Mouse (Mus musculus) neural tube, embryonic 11.5 days (tissue): ENCODE data around the gene Selplg. TPM values are rescaled to one million over a fixed set of nuclear protein-coding genes. Genes with fewer than 3 reads are reported as not detected.

Source experiments
- ATAC-seq: fragments of 200-750 bp; cut with Nextera tagmentation; 2 replicates; pipeline ENCODE4 v1.8.0; 2017; ENCODE audit warnings: moderate number of reproducible peaks, mild to moderate bottlenecking, moderate TSS enrichment, moderate library complexity; ENCODE audit not compliant: insufficient read depth, low FRiP score, low TSS enrichment
- DNase-seq: peaks from one replicate; pipeline ENCODE4 v3.0.0-alpha.2; 2015; ENCODE audit warnings: low spot score
- H3K27ac ChIP-seq: fragments of 300-500 bp; sonication (generic); 2 replicates; pipeline ENCODE4 v1.5.1; 2014; ENCODE audit warnings: low read depth, mild to moderate bottlenecking, low read length
- H3K27me3 ChIP-seq: fragments of 300-500 bp; sonication (generic); 2 replicates; pipeline ENCODE4 v1.6.1; 2014; ENCODE audit warnings: mild to moderate bottlenecking, low read length, mixed read lengths; ENCODE audit not compliant: control insufficient read depth, insufficient read depth
- H3K36me3 ChIP-seq: fragments of 300-500 bp; sonication (generic); 2 replicates; pipeline ENCODE4 v1.6.1; 2014; ENCODE audit warnings: mild to moderate bottlenecking, low read length, moderate library complexity, mixed read lengths; ENCODE audit not compliant: control insufficient read depth, insufficient read depth
- H3K4me1 ChIP-seq: fragments of 300-500 bp; sonication (generic); 2 replicates; pipeline ENCODE4 v1.6.1; 2014; ENCODE audit warnings: low read length, mixed read lengths; ENCODE audit not compliant: control insufficient read depth, insufficient read depth
- H3K4me2 ChIP-seq: fragments of 300-500 bp; sonication (generic); 2 replicates; pipeline ENCODE4 v1.6.1; 2014; ENCODE audit warnings: low read depth, mild to moderate bottlenecking, moderate library complexity
- H3K4me3 ChIP-seq: fragments of 300-500 bp; sonication (generic); 2 replicates; pipeline ENCODE4 v1.5.1; 2014; ENCODE audit warnings: low read depth, low read length
- H3K9ac ChIP-seq: fragments of 300-500 bp; sonication (generic); 2 replicates; pipeline ENCODE4 v1.6.1; 2014; ENCODE audit warnings: mild to moderate bottlenecking, low read length
- H3K9me3 ChIP-seq: fragments of 300-500 bp; sonication (generic); 2 replicates; pipeline ENCODE4 v1.6.1; 2016; ENCODE audit warnings: low read length; ENCODE audit not compliant: control insufficient read depth
- WGBS: fragments of 180-500 bp; shearing (Covaris S2); extraction: QIAGEN DNeasy Blood & Tissue Kit; methylation state at CpG from one replicate; pipeline ENCODE4 v1.1.7; 2014; 5-methylcytosine and 5-hydroxymethylcytosine counted together
- polyA plus RNA-seq: library from polyadenylated mRNA; unstranded; fragments of >200 nt; fragmentation: Nextera tagmentation; extraction: Ambion mirVana; gene quantifications from 2 replicates; pipeline ENCODE4 v1.2.1, GENCODE M21; 2014

The Selplg gene
- polyA plus RNA-seq, 1 experiment from 2014 or later: 1.7 TPM

DNA sequence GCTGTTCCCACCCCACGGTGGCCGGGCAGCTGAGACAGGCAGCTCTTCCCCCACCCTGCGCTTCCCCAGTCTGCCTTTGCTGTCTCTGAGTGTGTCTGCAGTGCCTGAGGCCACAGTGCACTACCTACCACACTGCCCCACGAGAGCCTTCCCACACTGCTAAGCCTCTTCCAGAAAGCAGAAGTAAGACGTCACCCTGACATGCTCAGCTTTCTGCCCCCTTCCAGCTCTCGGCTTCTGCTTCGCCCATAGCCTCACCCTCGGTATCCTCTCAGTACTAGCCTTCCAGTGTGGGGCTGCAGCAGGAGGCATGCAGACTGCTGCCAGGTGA lies 55.6 kb downstream of the Selplg start:
- H3K9me3 ChIP-seq: no peaks in the 10 kb centered on the region
- no peak overlapping the region for H3K9ac ChIP-seq
- no peak overlapping the region for H3K4me3 ChIP-seq
- H3K4me2 ChIP-seq: no peak overlapping the region
- DNase-seq: no peak
- H3K27ac ChIP-seq: no peak overlapping the region
- H3K4me1 ChIP-seq: peaks cover 3% of the 10 kb centered on the region; the same call in 1 of the 2 replicates
- 92% methylated on average over 8 of the region's 8 CpGs for WGBS
- H3K36me3 ChIP-seq: peaks cover 7% of the 10 kb centered on the region; the same call in 1 of the 2 replicates
- no peaks in the 10 kb centered on the region for H3K27me3 ChIP-seq
- ATAC-seq: no peak

DNA sequence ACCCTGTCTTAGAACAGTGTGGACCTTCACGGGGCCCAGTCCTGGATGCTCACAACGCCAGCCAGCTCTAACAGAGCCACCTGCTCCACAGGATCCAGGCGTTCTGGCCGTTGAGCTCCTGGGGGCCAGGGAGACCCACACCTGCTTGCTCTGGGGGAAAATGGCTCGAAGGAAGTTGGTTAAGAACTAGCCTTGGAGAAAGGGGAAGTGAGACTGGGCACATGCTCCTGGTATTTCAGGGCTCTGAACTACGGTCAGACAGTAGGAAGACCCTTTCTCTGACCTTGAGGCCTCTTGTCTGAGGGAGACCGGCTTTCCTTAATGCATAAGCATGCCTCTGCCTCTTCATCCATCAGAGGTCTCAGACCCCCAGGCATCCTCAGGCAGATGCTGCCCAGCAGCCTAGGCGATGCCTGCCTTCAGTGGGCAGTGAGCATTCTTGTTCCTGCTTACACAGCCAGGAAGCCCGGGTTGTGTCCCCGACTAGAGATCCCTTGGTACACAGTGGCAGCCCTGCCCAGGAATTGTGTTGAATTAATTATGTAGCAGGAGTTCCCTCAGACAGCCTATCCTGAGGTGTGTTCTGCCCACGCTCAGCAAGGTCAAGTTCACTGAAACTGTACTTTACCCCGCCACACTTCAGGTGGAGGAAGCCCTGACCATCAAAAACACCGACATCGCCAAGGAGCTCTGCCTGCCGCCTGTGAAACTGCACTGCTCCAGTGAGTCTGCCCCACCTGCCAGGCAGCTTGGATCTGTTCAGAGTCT lies 56.1 kb downstream of the Selplg start:
- Histone ChIP-seq H3K9me3 (no peaks in the 10 kb centered on the region), H3K4me3 (no peak overlapping the region), H3K27me3 (no peaks in the 10 kb centered on the region), H3K9ac (no peak overlapping the region), H3K36me3 (peaks cover 7% of the 10 kb centered on the region; the same call in 1 of the 2 replicates), H3K27ac (no peak overlapping the region), H3K4me2 (no peak overlapping the region), H3K4me1 (peaks cover 3% of the 10 kb centered on the region; the same call in 1 of the 2 replicates)
- WGBS: 95% methylated on average over 15 of the region's 15 CpGs
- DNase-seq (no peak), ATAC-seq (no peak)

DNA sequence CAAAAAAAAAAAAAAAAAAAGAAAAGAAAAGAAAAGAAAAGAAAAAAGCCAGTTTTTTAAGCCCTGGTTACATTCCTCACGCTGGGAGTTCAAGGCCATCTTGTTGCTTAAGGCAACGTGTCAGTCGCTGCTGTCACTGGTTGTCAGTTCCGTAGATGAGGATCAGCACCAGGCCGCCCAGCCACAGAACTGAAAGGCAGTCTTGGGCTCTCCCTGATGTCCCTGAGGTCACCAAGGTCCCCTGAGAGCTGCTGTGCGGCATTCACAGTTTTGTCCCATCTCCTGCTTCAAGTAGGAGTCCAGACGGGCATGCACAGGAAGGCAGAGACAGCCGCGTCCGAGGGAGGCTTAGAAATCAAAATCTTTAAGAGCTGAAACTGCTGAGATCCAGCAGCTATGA lies 56.9 kb downstream of the Selplg start:
- 93% methylated on average over 10 of the region's 10 CpGs for WGBS
- peaks cover 7% of the 10 kb centered on the region; the same call in 1 of the 2 replicates for H3K36me3 ChIP-seq

DNA sequence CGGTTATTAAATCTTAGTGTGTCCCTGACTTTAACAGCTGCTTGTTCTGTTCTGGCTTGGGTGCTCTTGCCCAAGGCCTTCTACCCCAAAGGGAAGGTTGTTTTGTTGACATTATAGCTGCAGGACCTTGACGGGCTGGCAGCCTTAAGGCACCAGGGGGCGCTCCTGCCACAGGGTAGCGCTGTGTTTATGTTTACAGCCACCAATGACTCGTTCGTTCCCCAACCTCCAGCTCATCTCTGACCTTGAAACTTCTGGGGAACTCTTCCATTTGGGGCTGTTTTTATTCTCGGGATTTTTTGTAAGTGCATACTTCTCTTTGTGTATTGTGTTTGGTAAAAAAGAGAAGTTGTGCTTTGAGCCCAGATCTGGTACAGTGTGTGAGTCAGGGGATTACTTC lies 58.8 kb downstream of the Selplg start:
- H3K36me3 ChIP-seq: peaks cover 8% of the 10 kb centered on the region; the same call in 1 of the 2 replicates

More for the DNA sequence above, 56.9 kb downstream of the Selplg start:
- Histone ChIP-seq H3K4me1 (peaks cover 3% of the 10 kb centered on the region), H3K4me2 (no peak overlapping the region), H3K27me3 (no peaks in the 10 kb centered on the region), H3K4me3 (no peak overlapping the region), H3K27ac (no peak overlapping the region), H3K9ac (no peak overlapping the region), H3K9me3 (no peaks in the 10 kb centered on the region)
- DNase-seq: no peak
- no peak for ATAC-seq

DNA sequence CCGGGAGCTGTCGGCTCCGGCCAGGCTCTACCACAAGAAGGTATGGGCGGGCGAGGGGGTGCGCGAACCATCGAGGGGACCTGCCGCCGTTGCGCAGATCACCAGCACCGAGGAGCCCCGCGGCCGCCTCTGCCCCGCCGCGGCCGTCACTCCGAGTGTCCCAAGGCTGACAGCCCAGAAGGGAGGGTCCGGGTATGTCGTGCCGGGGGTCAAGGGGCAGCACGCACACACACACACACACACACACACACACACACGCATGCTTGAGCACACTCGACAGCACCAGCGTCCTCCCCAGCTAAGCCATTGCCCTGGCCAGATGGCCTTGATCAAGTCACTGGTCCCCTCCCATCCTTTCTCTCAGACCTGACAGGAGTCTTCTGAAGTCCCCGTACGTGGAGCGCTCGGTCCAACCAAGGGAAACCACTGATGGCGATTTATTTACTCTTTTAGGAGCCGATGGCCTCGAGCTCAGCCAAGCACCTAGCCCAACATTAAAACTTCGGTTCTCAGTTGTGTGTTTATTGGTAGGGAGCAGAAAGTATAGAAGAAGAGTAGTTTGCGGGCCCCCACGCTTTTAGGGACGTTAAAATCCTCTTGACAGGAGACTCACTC lies 59.4 kb downstream of the Selplg start:
- Histone ChIP-seq H3K4me3 (peak overlapping the region; percentile 89), H3K9ac (peak overlapping the region; percentile 63), H3K9me3 (no peaks in the 10 kb centered on the region), H3K4me2 (peak overlapping the region; percentile 73), H3K36me3 (peaks cover 8% of the 10 kb centered on the region; the same call in 1 of the 2 replicates), H3K27ac (no peak overlapping the region), H3K27me3 (no peaks in the 10 kb centered on the region), H3K4me1 (peaks cover 12% of the 10 kb centered on the region)
- 2% methylated on average over 38 of the region's 38 CpGs for WGBS
- DNase-seq (no peak), ATAC-seq (peak; percentile 46)

More for the DNA sequence above, 58.8 kb downstream of the Selplg start:
- WGBS: 1% methylated on average over 7 of the region's 7 CpGs
- H3K9ac ChIP-seq: no peak overlapping the region
- H3K27me3 ChIP-seq: no peaks in the 10 kb centered on the region
- no peak overlapping the region for H3K27ac ChIP-seq
- no peak for ATAC-seq
- H3K4me3 ChIP-seq: peak overlapping the region; percentile 89
- H3K9me3 ChIP-seq: no peaks in the 10 kb centered on the region
- peaks cover 12% of the 10 kb centered on the region for H3K4me1 ChIP-seq
- DNase-seq: peak; percentile 87
- peak overlapping the region; percentile 73 for H3K4me2 ChIP-seq

DNA sequence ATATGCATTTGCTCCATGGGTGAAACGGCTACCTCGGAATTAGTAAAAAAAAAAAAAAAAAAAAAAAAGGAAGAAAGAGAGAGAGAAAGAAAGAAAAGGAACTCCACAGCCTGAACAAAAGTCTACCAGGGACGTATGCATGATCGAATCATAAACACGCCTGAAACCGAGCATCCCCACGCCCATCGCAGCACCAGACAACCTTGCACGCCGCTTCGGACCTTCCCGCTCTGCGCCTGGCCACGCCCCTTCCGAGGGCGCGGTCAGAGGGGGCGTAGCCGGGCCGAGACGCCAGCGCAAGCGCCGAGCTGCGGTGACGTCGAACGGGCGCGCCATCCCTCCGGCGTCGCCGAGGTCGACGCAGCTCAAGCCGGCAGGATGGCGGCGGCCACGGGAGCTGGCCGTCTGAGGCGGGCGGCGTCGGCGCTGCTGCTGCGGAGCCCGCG lies 60.0 kb downstream of the Selplg start, which contains the start of the genes Sart3 and Iscu:
Gene Sart3, minus strand, starts transcription at position 61 of the 446 bp plus-strand sequence.
Gene Iscu, plus strand, starts transcription at position 299 of the 446 bp plus-strand sequence.
- peaks cover 8% of the 10 kb centered on the region for H3K36me3 ChIP-seq
- peak within 1 kb of the TSS; percentile 89 for H3K4me3 ChIP-seq
- peak within 1 kb of the TSS; percentile 73 for H3K4me2 ChIP-seq
- no peaks in the 10 kb centered on the region for H3K27me3 ChIP-seq
- peak within 1 kb of the TSS; percentile 90 for H3K9ac ChIP-seq
- H3K27ac ChIP-seq: peak within 1 kb of the TSS; percentile 96
- ATAC-seq (peak; percentile 88), DNase-seq (peak; percentile 99)
- no peaks in the 10 kb centered on the region for H3K9me3 ChIP-seq
- 0% methylated on average over 49 of the region's 49 CpGs for WGBS
- peaks cover 12% of the 10 kb centered on the region for H3K4me1 ChIP-seq

DNA sequence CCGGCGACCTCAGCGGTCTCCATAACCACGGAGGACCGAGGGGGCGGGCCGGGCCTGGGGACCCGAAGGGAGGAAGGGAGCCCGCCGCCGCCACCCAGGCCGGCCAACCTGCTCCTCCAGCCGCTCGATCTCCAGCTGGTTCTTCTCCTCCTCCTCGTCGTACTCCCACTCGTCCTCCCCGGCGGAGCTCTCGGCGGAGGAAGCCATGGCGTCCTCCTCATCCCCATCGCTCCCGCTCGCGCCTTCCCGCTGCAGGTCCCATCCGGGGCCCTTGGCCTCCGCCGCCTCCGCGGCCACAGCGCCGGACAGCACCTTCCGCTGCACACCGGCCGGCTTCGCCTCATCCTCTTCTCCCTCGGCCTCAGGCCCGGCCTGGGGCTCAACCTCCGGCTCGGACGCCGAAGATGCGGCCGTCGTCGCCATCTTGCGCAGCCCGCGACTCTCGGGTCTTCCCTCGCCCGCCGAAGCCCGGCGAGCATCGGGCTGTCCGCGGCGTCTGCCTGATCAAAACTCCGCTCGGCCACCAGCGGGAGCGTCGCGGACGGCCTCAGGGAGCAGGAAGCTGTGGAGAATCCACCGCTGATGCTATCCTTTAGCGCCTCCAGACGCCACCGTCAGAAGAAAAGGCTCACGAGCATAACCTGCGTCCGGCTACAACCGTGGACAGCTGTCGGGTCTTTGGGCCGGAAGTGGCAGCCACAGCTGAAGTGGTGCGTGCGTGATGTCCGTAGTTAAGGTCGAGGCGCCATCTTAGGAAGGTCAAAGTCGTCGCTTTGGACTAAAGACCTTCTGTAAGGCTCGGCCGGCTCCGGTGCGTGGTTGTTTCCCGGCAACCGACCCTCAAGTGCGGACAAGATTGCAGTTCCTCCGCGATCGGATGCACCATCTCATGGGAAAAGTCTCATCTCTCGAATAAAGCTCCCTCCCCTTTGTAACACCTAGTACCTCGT lies 61.0 kb downstream of the Selplg start:
- peak overlapping the region; percentile 90 for H3K9ac ChIP-seq
- no peaks in the 10 kb centered on the region for H3K27me3 ChIP-seq
- peak overlapping the region; percentile 96 for H3K27ac ChIP-seq
- DNase-seq: peak; percentile 90
- peaks cover 12% of the 10 kb centered on the region for H3K4me1 ChIP-seq
- peaks cover 4% of the 10 kb centered on the region; the same call in 1 of the 2 replicates for H3K36me3 ChIP-seq
- H3K9me3 ChIP-seq: no peaks in the 10 kb centered on the region
- under 1% methylated on average over 93 of the region's 97 CpGs for WGBS
- peak; percentile 77 for ATAC-seq
- H3K4me3 ChIP-seq: peak overlapping the region; percentile 89
- peak overlapping the region; percentile 73 for H3K4me2 ChIP-seq

DNA sequence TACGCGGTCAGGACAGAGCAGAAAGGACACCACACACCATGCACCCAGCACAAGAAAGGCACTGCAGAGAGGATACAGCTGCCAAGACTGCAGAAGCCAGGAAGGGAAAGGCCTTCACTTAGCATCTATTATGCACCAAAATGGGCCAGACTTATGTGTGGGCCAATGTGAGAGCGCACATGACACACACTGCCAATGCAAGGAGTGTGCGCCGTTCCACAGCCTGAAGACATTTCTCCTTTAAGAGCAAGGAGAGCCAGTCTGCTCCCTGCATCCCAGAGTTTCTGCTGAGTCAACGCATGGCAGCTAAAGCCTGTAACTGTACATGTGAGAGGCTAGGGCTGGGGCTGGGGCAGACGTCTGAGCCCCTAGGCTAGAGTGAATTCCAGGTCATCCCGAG lies 63.6 kb downstream of the Selplg start:
- no peak overlapping the region for H3K4me2 ChIP-seq
- no peak overlapping the region for H3K27ac ChIP-seq
- no peaks in the 10 kb centered on the region for H3K27me3 ChIP-seq
- no peak overlapping the region for H3K9ac ChIP-seq
- WGBS: 90% methylated on average over 8 of the region's 8 CpGs
- DNase-seq (no peak), ATAC-seq (no peak)
- H3K4me1 ChIP-seq: peaks cover 12% of the 10 kb centered on the region
- H3K36me3 ChIP-seq: peaks cover 5% of the 10 kb centered on the region; the same call in 1 of the 2 replicates
- H3K9me3 ChIP-seq: no peaks in the 10 kb centered on the region
- no peak overlapping the region for H3K4me3 ChIP-seq
